Mouse (Mus musculus): ENCODE data around the gene Art2b. TPM values are rescaled to one million over a fixed set of nuclear protein-coding genes. Genes with fewer than 3 reads are reported as not detected.
"Not testable (repeated sequence)": the region's sequence is repeated elsewhere in the genome, so short reads cannot be mapped to it uniquely, and the experiment has no call there.

Gene Art2b
- polyA plus RNA-seq, 1 experiment: not detected

DNA sequence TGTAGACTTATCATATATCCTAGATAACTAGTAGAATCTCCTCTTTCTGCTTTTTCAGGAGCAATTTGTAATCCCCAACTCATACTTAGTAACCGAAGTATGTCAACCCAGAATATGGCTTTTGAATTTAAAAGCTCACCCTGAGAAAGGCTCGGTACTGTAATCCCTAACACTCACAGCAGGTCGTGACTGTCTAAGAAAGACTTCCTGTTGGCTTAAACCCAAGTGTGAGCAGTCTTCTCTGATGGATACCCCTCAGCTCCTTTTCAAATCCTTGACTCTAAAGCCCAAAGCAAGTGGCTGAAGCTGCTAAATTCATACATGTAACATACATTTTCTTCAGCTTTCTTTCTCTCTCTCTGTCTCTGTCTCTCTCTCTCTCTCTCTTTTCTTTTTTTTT lies 11.0 kb downstream of the Art2b start:
- Histone ChIP-seq H3K79me2 (ENCODE audit: control insufficient read depth, insufficient read depth) (no peaks in the 10 kb centered on the region), H3ac (ENCODE audit: control insufficient read depth, insufficient read length, low read depth) (no peak overlapping the region), H3K36me3 (ENCODE audit: control insufficient read depth, insufficient read depth) (no peaks in the 10 kb centered on the region), H3K27me3 (ENCODE audit: control insufficient read depth, insufficient read depth, insufficient read length) (peaks cover 8% of the 10 kb centered on the region), H3K4me3 (ENCODE audit: insufficient read depth, poor library complexity, severe bottlenecking) (no peak overlapping the region), H3K79me3 (ENCODE audit: low read depth) (no peaks in the 10 kb centered on the region)
- TF ChIP-seq FOSL1 (IDR thresholded peaks at IDR 0.05; ENCODE audit: insufficient read depth, low read length, poor library complexity, severe bottlenecking): no peak
- no peak for TF ChIP-seq MAX (IDR thresholded peaks at IDR 0.05)
- no peak for TF ChIP-seq USF1 (IDR thresholded peaks at IDR 0.05; ENCODE audit: low read depth)
- no peak for TF ChIP-seq MYOD1 (IDR thresholded peaks at IDR 0.05; ENCODE audit: control insufficient read depth, insufficient read length, low read depth)
- no peak for TF ChIP-seq MYOG (IDR thresholded peaks at IDR 0.05; ENCODE audit: control insufficient read depth, extremely low read depth, insufficient read length)
- no peak for TF ChIP-seq CEBPB (IDR thresholded peaks at IDR 0.05; ENCODE audit: low read depth)
- TF ChIP-seq CTCF (IDR thresholded peaks at IDR 0.05; ENCODE audit: control insufficient read depth, insufficient read depth, insufficient read length): no peak

GRCm38 (mm10) chr7:101573636-101574035 lies 11.8 kb downstream of the Art2b start:
- H3ac ChIP-seq (ENCODE audit: control insufficient read depth, insufficient read length, low read depth); H3K4me3 ChIP-seq (ENCODE audit: insufficient read depth, poor library complexity, severe bottlenecking); H3K79me2 ChIP-seq (ENCODE audit: control insufficient read depth, insufficient read depth): not testable (repeated sequence)

GRCm38 (mm10) chr7:101564086-101564485 lies 21.3 kb downstream of the Art2b start:
- no peaks in the 10 kb centered on the region for H3K79me3 ChIP-seq (ENCODE audit: low read depth)
- no peak overlapping the region for H3K4me3 ChIP-seq (ENCODE audit: insufficient read depth, poor library complexity, severe bottlenecking)
- H3ac ChIP-seq (ENCODE audit: control insufficient read depth, insufficient read length, low read depth): no peak overlapping the region
- TF ChIP-seq FOSL1 (IDR thresholded peaks at IDR 0.05; ENCODE audit: insufficient read depth, low read length, poor library complexity, severe bottlenecking): no peak
- TF ChIP-seq USF1 (IDR thresholded peaks at IDR 0.05; ENCODE audit: low read depth): no peak
- TF ChIP-seq MYOD1 (IDR thresholded peaks at IDR 0.05; ENCODE audit: control insufficient read depth, insufficient read length, low read depth): no peak
- TF ChIP-seq CTCF (IDR thresholded peaks at IDR 0.05; ENCODE audit: control insufficient read depth, insufficient read depth, insufficient read length): no peak
- no peak for TF ChIP-seq CEBPB (IDR thresholded peaks at IDR 0.05; ENCODE audit: low read depth)
- no peak for TF ChIP-seq MAX (IDR thresholded peaks at IDR 0.05)
- TF ChIP-seq MYOG (IDR thresholded peaks at IDR 0.05; ENCODE audit: control insufficient read depth, extremely low read depth, insufficient read length): no peak
- no peaks in the 10 kb centered on the region for H3K79me2 ChIP-seq (ENCODE audit: control insufficient read depth, insufficient read depth)
- H3K36me3 ChIP-seq (ENCODE audit: control insufficient read depth, insufficient read depth): no peaks in the 10 kb centered on the region
- peaks cover 10% of the 10 kb centered on the region for H3K27me3 ChIP-seq (ENCODE audit: control insufficient read depth, insufficient read depth, insufficient read length)

More at GRCm38 (mm10) chr7:101573636-101574035, 11.8 kb downstream of the Art2b start:
- not testable (repeated sequence) for H3K27me3 ChIP-seq (ENCODE audit: control insufficient read depth, insufficient read depth, insufficient read length); H3K36me3 ChIP-seq (ENCODE audit: control insufficient read depth, insufficient read depth); H3K79me3 ChIP-seq (ENCODE audit: low read depth)

DNA sequence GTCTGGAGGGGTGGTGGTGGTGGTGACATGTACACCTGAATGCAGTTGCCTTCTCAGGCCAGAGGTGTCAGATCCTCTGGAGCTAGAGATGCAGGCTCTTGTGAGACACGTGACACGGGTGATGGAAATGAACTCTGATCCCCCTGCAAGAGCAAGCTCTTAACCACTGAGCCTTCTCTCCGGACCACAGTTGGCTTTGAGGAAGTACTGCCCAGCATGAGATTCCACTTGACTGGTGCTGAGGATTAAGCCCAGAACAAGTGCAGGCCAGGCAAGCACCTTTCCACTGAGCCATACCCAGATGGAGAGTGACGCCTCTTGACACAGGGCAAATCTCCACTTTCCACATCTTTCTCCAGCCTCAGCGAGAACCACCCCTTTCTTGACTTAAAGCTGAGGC lies 26.0 kb downstream of the Art2b start:
- H3K4me3 ChIP-seq (ENCODE audit: insufficient read depth, poor library complexity, severe bottlenecking); H3K79me3 ChIP-seq (ENCODE audit: low read depth); H3ac ChIP-seq (ENCODE audit: control insufficient read depth, insufficient read length, low read depth); H3K36me3 ChIP-seq (ENCODE audit: control insufficient read depth, insufficient read depth); H3K79me2 ChIP-seq (ENCODE audit: control insufficient read depth, insufficient read depth): not testable (repeated sequence)
- peaks cover 14% of the 10 kb centered on the region for H3K27me3 ChIP-seq (ENCODE audit: control insufficient read depth, insufficient read depth, insufficient read length)

- H3K4me3 ChIP-seq (ENCODE audit: insufficient read depth, poor library complexity, severe bottlenecking): no peak overlapping the region
- no peaks in the 10 kb centered on the region for H3K79me3 ChIP-seq (ENCODE audit: low read depth)
- H3K36me3 ChIP-seq (ENCODE audit: control insufficient read depth, insufficient read depth): no peaks in the 10 kb centered on the region
- no peak overlapping the region for H3ac ChIP-seq (ENCODE audit: control insufficient read depth, insufficient read length, low read depth)
- TF ChIP-seq CEBPB (IDR thresholded peaks at IDR 0.05; ENCODE audit: low read depth) (no peak), CTCF (IDR thresholded peaks at IDR 0.05; ENCODE audit: control insufficient read depth, insufficient read depth, insufficient read length) (no peak), FOSL1 (IDR thresholded peaks at IDR 0.05; ENCODE audit: insufficient read depth, low read length, poor library complexity, severe bottlenecking) (no peak), MYOD1 (IDR thresholded peaks at IDR 0.05; ENCODE audit: control insufficient read depth, insufficient read length, low read depth) (no peak), MYOG (IDR thresholded peaks at IDR 0.05; ENCODE audit: control insufficient read depth, extremely low read depth, insufficient read length) (no peak), USF1 (IDR thresholded peaks at IDR 0.05; ENCODE audit: low read depth) (no peak), MAX (IDR thresholded peaks at IDR 0.05) (no peak)
- peaks cover 4% of the 10 kb centered on the region for H3K27me3 ChIP-seq (ENCODE audit: control insufficient read depth, insufficient read depth, insufficient read length)
- no peaks in the 10 kb centered on the region for H3K79me2 ChIP-seq (ENCODE audit: control insufficient read depth, insufficient read depth)
Measured at GRCm38 (mm10) chr7:101557391-101557790, 28.0 kb downstream of the Art2b start.

DNA sequence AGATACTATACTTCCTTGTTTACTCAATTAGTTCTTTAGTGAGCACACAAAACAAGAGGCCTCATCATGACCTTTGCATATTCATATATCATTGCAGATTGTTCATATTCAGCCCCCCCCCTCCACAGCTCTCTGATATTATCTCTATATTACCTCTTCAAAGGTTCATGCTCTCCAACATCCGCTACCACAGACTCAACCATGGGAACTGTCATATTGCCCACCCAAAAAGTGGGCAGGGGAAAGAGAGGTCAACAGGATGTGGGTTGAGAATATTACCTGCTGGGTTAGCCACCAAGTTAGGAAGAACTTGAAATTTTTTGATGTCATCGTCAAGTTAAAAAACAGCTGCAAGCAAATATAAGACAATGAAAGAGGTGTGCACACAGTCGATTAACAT lies 29.9 kb downstream of the Art2b start:
- not testable (repeated sequence) for H3ac ChIP-seq (ENCODE audit: control insufficient read depth, insufficient read length, low read depth); H3K79me2 ChIP-seq (ENCODE audit: control insufficient read depth, insufficient read depth); H3K4me3 ChIP-seq (ENCODE audit: insufficient read depth, poor library complexity, severe bottlenecking); H3K79me3 ChIP-seq (ENCODE audit: low read depth); H3K36me3 ChIP-seq (ENCODE audit: control insufficient read depth, insufficient read depth); H3K27me3 ChIP-seq (ENCODE audit: control insufficient read depth, insufficient read depth, insufficient read length)

- Histone ChIP-seq H3K79me3 (ENCODE audit: low read depth) (no peaks in the 10 kb centered on the region), H3ac (ENCODE audit: control insufficient read depth, insufficient read length, low read depth) (no peak overlapping the region), H3K36me3 (ENCODE audit: control insufficient read depth, insufficient read depth) (no peaks in the 10 kb centered on the region), H3K27me3 (ENCODE audit: control insufficient read depth, insufficient read depth, insufficient read length) (no peaks in the 10 kb centered on the region), H3K79me2 (ENCODE audit: control insufficient read depth, insufficient read depth) (no peaks in the 10 kb centered on the region), H3K4me3 (ENCODE audit: insufficient read depth, poor library complexity, severe bottlenecking) (no peak overlapping the region)
- TF ChIP-seq CTCF (IDR thresholded peaks at IDR 0.05; ENCODE audit: control insufficient read depth, insufficient read depth, insufficient read length) (no peak), USF1 (IDR thresholded peaks at IDR 0.05; ENCODE audit: low read depth) (no peak), CEBPB (IDR thresholded peaks at IDR 0.05; ENCODE audit: low read depth) (no peak), FOSL1 (IDR thresholded peaks at IDR 0.05; ENCODE audit: insufficient read depth, low read length, poor library complexity, severe bottlenecking) (no peak), MAX (IDR thresholded peaks at IDR 0.05) (no peak)
Measured at GRCm38 (mm10) chr7:101551530-101551929, 33.9 kb downstream of the Art2b start.
